Mouse (Mus musculus) bone marrow macrophage, adult 2 months (primary cell): Measurements from ENCODE around the gene Olfr608.

Experiments
- CTCF ChIP-seq: IDR thresholded peaks from 2 replicates; pipeline ENCODE4 v1.5.1; 2012; ENCODE audit warnings: low read depth, mild to moderate bottlenecking, low read length, moderate library complexity
- POLR2A ChIP-seq: IDR thresholded peaks from 2 replicates; pipeline ENCODE4 v1.6.1; 2012; ENCODE audit warnings: mild to moderate bottlenecking, low read depth, low read length, borderline replicate concordance

- TF ChIP-seq POLR2A (no peak), CTCF (no peak)
These were observed 42.3 kb downstream of the Olfr608 start, which contains the start of gene Olfr610 for GRCm38 (mm10) chr7:103512022-103512421.
